Mouse (Mus musculus) liver, adult 2 months (tissue): ENCODE results near the gene Npvf.

Experiments
- CTCF ChIP-seq: fragments of 200-500 bp; IDR thresholded peaks from 2 replicates; pipeline ENCODE4 v1.5.1; 2011; ENCODE audit warnings: low read depth, low read length, control low read depth
- POLR2A ChIP-seq: fragments of 200-500 bp; IDR thresholded peaks from 2 replicates; pipeline ENCODE4 v1.6.1; 2011; ENCODE audit warnings: low read length, control low read depth; ENCODE audit not compliant: insufficient read depth; ENCODE audit errors: extremely low read depth

DNA sequence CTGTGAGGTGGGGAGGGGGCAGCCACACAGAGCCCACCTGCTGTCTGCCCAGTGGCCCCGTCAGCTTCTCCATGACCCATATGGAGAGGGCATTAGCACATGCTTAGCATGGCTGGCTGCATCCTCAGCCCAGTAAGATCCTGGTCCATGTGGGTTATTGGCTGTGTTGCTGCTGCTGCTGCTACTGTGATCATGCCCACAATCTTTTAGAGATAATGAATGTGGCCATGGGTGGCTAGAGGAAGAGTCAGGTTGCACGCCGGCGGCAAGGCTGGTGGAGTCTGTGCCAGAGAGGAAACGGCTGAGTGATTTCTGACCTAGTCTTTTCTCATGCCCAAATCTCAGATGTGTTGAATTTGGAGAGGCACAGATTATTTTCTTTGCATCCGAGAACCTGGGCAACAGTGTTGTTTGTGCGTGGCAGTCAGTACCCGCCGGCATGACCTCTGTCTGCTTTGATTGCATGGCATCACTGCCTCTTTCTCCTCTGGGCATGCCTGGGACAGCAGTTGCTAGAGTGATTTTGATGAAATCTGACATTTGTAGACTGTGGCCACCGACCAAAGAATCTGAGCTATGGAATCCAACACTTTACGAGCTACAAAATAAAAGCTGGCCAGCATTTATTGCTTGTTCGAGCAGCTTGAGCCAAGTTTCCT is 8.8 kb upstream of the Npvf start:
- TF ChIP-seq CTCF = no peak
- no peak for TF ChIP-seq POLR2A
